Mouse (Mus musculus) ES-E14 (cell line): Measurements from ENCODE around the gene Igf2bp3. TPM values are rescaled to one million over a fixed set of nuclear protein-coding genes. Genes with fewer than 3 reads are reported as not detected.

ENCODE experiments used
- DNase-seq: peaks from one replicate; pipeline ENCODE4 v3.0.0-alpha.2; 2013; ENCODE audit warnings: low read depth, low spot score
- H3K27ac ChIP-seq: 2 replicates; pipeline ENCODE4 v1.5.1; 2012; ENCODE audit warnings: low read depth, mild to moderate bottlenecking, low read length, moderate library complexity, mixed read lengths; ENCODE audit not compliant: poor library complexity, insufficient read depth, severe bottlenecking
- H3K36me3 ChIP-seq: 2 replicates; pipeline ENCODE4 v1.6.1; 2012; ENCODE audit warnings: mild to moderate bottlenecking, low read length, moderate library complexity, mixed read lengths; ENCODE audit not compliant: control insufficient read depth, poor library complexity, insufficient read depth, severe bottlenecking
- H3K4me1 ChIP-seq, 2 experiments: fragments of 150-350 bp in 1 of 2; sonication (generic) in 1 of 2; 2 replicates each; pipeline ENCODE4 v1.6.1; 2012; ENCODE audit warnings: low read length in 2 of 2, mild to moderate bottlenecking in 1 of 2, mixed read lengths in 1 of 2; ENCODE audit not compliant: control insufficient read depth in 2 of 2, insufficient read depth in 2 of 2, poor library complexity in 1 of 2
- H3K4me3 ChIP-seq, 2 experiments: fragments of 150-350 bp in 1 of 2; sonication (generic) in 1 of 2; 2 replicates each; pipeline ENCODE4 v1.5.1; 2012; ENCODE audit warnings: low read length in 2 of 2, low read depth in 1 of 2, mild to moderate bottlenecking in 1 of 2, mixed read lengths in 1 of 2; ENCODE audit not compliant: insufficient read depth in 1 of 2, poor library complexity in 1 of 2, severe bottlenecking in 1 of 2
- H3K9ac ChIP-seq: 2 replicates; pipeline ENCODE4 v1.6.1; 2012; ENCODE audit warnings: low read depth, mild to moderate bottlenecking, low read length, mixed read lengths; ENCODE audit not compliant: poor library complexity, insufficient read depth, severe bottlenecking
- H3K9me3 ChIP-seq: fragments of 150-350 bp; sonication (generic); 2 replicates; pipeline ENCODE4 v1.6.1; 2012; ENCODE audit warnings: low read depth, mild to moderate bottlenecking, low read length; ENCODE audit not compliant: control insufficient read depth, insufficient read depth
- CHD2 ChIP-seq: IDR thresholded peaks from 2 replicates; pipeline ENCODE4 v1.6.1; 2014; ENCODE audit warnings: mild to moderate bottlenecking, low read depth, low read length, inconsistent platforms
- HCFC1 ChIP-seq: IDR thresholded peaks from 2 replicates; pipeline ENCODE4 v1.6.1; 2012; ENCODE audit warnings: low read length, inconsistent platforms, borderline replicate concordance; ENCODE audit not compliant: insufficient read depth
- MAFK ChIP-seq: IDR thresholded peaks from 2 replicates; pipeline ENCODE4 v1.6.1; 2014; ENCODE audit warnings: mild to moderate bottlenecking, low read depth, low read length, inconsistent platforms; ENCODE audit not compliant: insufficient read depth
- ZC3H11A ChIP-seq: IDR thresholded peaks from 2 replicates; pipeline ENCODE4 v1.6.1; 2012; ENCODE audit warnings: low read depth, mild to moderate bottlenecking, inconsistent platforms, low read length, borderline replicate concordance
- ZNF384 ChIP-seq: IDR thresholded peaks from 2 replicates; pipeline ENCODE4 v1.6.1; 2012; ENCODE audit warnings: low read depth, low read length, inconsistent platforms
- in situ Hi-C, 2 experiments: fragments of 600-800 bp; cut with MboI; formaldehyde crosslinking; loops; one replicate each; pipeline ENCODE4 v1.15.1; 2025; ENCODE audit warnings: low sequenced_read_pairs in 2 of 2, inconsistent platforms in 1 of 2; ENCODE audit not compliant: unreplicated experiment in 2 of 2
- total RNA-seq: library from RNA; depleted of rRNA; stranded (reverse); fragments of 300-350 nt; gene quantifications from 2 replicates; pipeline ENCODE4 v1.2.3, GENCODE M21; 2012

Igf2bp3 gene
- total RNA-seq, 1 experiment: 32.8 TPM

DNA sequence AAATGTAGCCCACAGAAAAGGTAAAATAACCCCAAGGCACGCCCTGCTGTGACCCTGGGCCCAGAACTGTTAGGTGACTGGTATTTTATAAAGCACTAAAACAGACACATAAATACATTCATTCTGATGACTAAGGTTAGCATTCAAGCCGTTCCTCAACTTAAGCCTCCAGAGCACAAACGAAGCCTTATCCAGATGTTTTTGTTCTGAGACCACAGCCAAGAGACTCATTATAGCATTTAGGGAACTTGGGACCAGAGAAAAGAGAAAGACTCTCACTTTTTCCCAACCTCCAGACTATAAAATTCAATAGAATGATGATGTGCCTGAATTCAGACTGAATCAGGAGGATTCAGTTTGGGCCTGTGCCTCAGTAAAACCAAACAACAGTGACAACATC is 46.1 kb downstream of the Igf2bp3 start:
- in situ Hi-C loops: no loop called here
- H3K9ac ChIP-seq: no peak overlapping the region
- no peaks in the 10 kb centered on the region for H3K36me3 ChIP-seq
- H3K4me1 ChIP-seq: peaks cover 5 to 9% of the 10 kb centered on the region in 2 experiments; a peak in 2 of 4 replicates
- DNase-seq: no peak
- no peak overlapping the region for H3K27ac ChIP-seq
- H3K4me3 ChIP-seq: no peak overlapping the region
- no peaks in the 10 kb centered on the region for H3K9me3 ChIP-seq
- TF ChIP-seq CHD2: no peak
- no peak for TF ChIP-seq ZNF384
- no peak for TF ChIP-seq MAFK
- TF ChIP-seq HCFC1: no peak
- no peak for TF ChIP-seq ZC3H11A

DNA sequence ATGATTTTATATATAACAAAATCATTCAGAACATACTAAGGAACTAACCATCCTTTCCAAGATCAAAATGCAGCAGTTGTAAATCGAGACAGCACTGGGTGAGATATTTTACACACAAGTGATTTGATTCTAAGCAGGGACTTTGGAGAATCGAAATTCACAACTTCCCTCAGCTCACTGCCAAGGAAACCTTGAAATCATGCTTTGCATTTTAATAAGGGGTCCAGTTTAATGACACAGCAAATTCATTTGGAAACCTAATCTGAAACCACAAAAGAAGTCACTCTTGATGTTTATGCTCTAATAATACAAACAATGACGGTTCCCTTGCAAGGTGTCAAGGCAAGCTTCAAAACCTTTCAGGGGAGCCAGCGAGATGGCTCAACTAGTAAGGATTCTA is 47.4 kb downstream of the Igf2bp3 start:
- H3K27ac ChIP-seq: no peak overlapping the region
- DNase-seq: no peak
- H3K36me3 ChIP-seq: no peaks in the 10 kb centered on the region
- H3K4me3 ChIP-seq: no peak overlapping the region
- in situ Hi-C loops: no loop called here
- TF ChIP-seq ZC3H11A (no peak), ZNF384 (no peak), HCFC1 (no peak), MAFK (no peak), CHD2 (no peak)
- H3K9me3 ChIP-seq: no peaks in the 10 kb centered on the region
- peaks cover 5 to 6% of the 10 kb centered on the region in 2 experiments; a peak in 2 of 4 replicates for H3K4me1 ChIP-seq
- H3K9ac ChIP-seq: no peak overlapping the region

DNA sequence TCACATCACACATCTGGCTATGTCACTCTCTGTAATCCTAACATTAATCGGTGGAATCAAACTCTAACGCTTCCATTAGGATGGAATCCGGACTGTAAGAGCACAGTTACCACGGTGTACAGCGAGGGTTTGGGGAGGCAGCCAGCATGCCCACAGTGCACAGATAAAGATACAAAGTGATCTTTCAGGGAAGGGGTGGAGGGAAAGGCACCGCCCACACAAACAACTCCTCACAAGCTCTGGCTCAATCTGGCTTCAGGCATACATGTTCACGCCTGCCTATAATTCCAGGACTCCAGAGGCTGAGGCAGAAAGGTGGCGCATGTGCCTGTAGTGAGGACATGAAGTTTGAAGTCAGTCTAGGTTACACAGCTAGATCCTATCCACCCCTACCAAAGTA is 48.4 kb downstream of the Igf2bp3 start:
- no peak for DNase-seq
- Histone ChIP-seq H3K27ac (no peak overlapping the region), H3K4me3 (no peak overlapping the region), H3K9ac (no peak overlapping the region), H3K36me3 (no peaks in the 10 kb centered on the region), H3K4me1 (peaks cover 5% of the 10 kb centered on the region in 2 experiments; a peak in 2 of 4 replicates), H3K9me3 (no peaks in the 10 kb centered on the region)
- in situ Hi-C loops: no loop called here
- TF ChIP-seq HCFC1 (no peak), ZC3H11A (no peak), CHD2 (no peak), ZNF384 (no peak), MAFK (no peak)

DNA sequence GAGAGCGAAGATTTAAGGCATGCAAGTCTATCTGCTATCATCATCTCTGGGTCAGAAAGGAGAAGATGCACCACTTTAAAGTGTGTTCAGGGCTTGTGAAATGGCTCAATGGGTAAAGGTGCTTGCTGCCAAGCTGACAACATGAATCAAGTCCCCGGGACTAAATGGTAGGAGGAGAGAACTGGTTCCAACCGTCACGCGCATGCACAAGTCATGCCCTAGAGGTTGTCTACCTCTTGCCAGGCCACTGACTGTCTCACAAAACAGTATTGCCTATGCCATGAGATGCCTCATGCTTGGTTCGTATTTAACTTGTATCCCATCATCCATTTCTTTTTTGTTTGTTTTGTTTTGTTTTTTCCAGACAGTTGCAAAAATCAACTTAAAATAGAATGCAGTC is 48.9 kb downstream of the Igf2bp3 start:
- in situ Hi-C loops: no loop called here
- H3K4me3 ChIP-seq: no peak overlapping the region
- H3K9ac ChIP-seq: no peak overlapping the region
- no peaks in the 10 kb centered on the region for H3K9me3 ChIP-seq
- H3K4me1 ChIP-seq: peaks cover 5% of the 10 kb centered on the region in 2 experiments; a peak in 2 of 4 replicates
- no peaks in the 10 kb centered on the region for H3K36me3 ChIP-seq
- DNase-seq: no peak
- no peak overlapping the region for H3K27ac ChIP-seq
- TF ChIP-seq MAFK (no peak), CHD2 (no peak), ZNF384 (no peak), HCFC1 (no peak), ZC3H11A (no peak)

DNA sequence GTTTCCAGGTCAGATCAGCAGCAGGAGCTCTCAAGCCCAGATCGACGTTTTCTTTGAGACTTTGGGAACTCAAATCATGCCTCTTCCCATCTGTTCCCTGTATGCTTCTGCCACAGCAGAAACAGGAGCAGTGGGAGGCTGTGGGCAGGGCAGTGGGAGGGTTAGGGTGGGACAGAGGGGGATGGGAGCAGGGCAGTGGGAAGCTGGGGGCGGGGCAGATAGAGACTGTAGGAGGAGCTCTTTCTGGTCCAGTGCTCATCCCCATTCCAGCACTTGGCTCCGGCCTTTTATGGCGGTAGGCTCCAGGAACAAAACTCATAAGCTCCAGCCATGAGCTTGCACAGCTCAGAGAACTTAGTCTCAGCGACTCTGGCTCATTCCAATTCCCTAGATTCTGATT is 49.7 kb downstream of the Igf2bp3 start:
- no peak overlapping the region for H3K27ac ChIP-seq
- no peak for TF ChIP-seq HCFC1
- no peak for TF ChIP-seq ZC3H11A
- TF ChIP-seq CHD2: 0 out of 2 replicates have a peak, but pooled peaks have one; percentile 30
- TF ChIP-seq ZNF384: no peak
- H3K36me3 ChIP-seq: no peaks in the 10 kb centered on the region
- in situ Hi-C loops: no loop called here
- peaks cover 5% of the 10 kb centered on the region in 2 experiments; a peak in 2 of 4 replicates for H3K4me1 ChIP-seq
- no peaks in the 10 kb centered on the region for H3K9me3 ChIP-seq
- peak overlapping the region in 1 of 2 experiments; percentile 43; a peak in 2 of 4 replicates for H3K4me3 ChIP-seq
- peak; percentile 65 for DNase-seq
- peak overlapping the region; percentile 42; the same call in 1 of the 2 replicates for H3K9ac ChIP-seq
